Mouse (Mus musculus) limb, embryonic 13.5 days (tissue): ENCODE data around the gene Tjp1. TPM values are rescaled to one million over a fixed set of nuclear protein-coding genes. Genes with fewer than 3 reads are reported as not detected.

ENCODE experiments used
- ATAC-seq: fragments of 200-750 bp; cut with Nextera tagmentation; 2 replicates; pipeline ENCODE4 v1.8.0; 2017; ENCODE audit warnings: low read depth, moderate number of reproducible peaks, moderate TSS enrichment; ENCODE audit not compliant: low FRiP score
- H3K27ac ChIP-seq: fragments of 300-500 bp; sonication (generic); 2 replicates; pipeline ENCODE4 v1.5.1; 2015; ENCODE audit warnings: inconsistent platforms, mild to moderate bottlenecking, moderate library complexity
- H3K27me3 ChIP-seq: fragments of 300-500 bp; sonication (generic); 2 replicates; pipeline ENCODE4 v1.6.1; 2015; ENCODE audit warnings: mild to moderate bottlenecking, inconsistent platforms
- H3K36me3 ChIP-seq: fragments of 300-500 bp; sonication (generic); 2 replicates; pipeline ENCODE4 v1.6.1; 2015; ENCODE audit warnings: inconsistent platforms, mild to moderate bottlenecking, moderate library complexity
- H3K4me1 ChIP-seq: fragments of 300-500 bp; sonication (generic); 2 replicates; pipeline ENCODE4 v1.6.1; 2015; ENCODE audit warnings: inconsistent platforms
- H3K4me2 ChIP-seq: fragments of 300-500 bp; sonication (generic); replicated peaks from 2 replicates; pipeline ENCODE4 v1.6.1; 2015; ENCODE audit warnings: inconsistent platforms, mild to moderate bottlenecking, moderate library complexity
- H3K4me3 ChIP-seq: fragments of 300-500 bp; sonication (generic); 2 replicates; pipeline ENCODE4 v1.5.1; 2015; ENCODE audit warnings: moderate library complexity, mild to moderate bottlenecking, inconsistent platforms
- H3K9ac ChIP-seq: fragments of 300-500 bp; sonication (generic); 2 replicates; pipeline ENCODE4 v1.6.1; 2015; ENCODE audit warnings: mild to moderate bottlenecking, inconsistent platforms
- H3K9me3 ChIP-seq: fragments of 300-500 bp; sonication (generic); 2 replicates; pipeline ENCODE4 v1.6.1; 2016; ENCODE audit warnings: inconsistent platforms
- WGBS: fragments of 180-500 bp; shearing (Covaris S2); methylation state at CpG from one replicate; pipeline ENCODE4 v1.1.7; 2015; 5-methylcytosine and 5-hydroxymethylcytosine counted together
- polyA plus RNA-seq: library from polyadenylated mRNA; unstranded; fragments of >200 nt; fragmentation: Nextera tagmentation; extraction: Ambion mirVana; gene quantifications from 2 replicates; pipeline ENCODE4 v1.2.1, GENCODE M21; 2015

Tjp1 gene
- polyA plus RNA-seq, 1 experiment from 2014 or later: 22.0 TPM

DNA sequence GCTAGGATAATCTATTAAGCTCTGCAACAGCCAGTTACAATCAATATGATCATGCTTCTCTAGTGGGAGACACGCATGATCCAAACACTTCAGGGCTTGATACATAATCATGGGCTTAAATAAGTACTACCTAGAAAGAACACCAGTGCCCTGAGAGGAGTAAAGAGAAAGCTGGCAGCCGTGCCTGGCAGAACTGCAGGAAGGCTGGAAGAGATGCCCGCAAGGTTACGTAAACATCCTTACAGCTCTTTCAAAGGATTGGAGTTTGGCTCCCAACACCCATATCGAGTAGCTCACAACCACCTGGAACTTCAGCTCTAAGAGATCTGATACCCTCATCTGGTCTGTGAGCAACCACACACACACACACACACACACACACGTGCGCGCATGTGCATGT is 167.8 kb downstream of the Tjp1 start:
- Histone ChIP-seq H3K4me2 (no peak overlapping the region), H3K27me3 (no peaks in the 10 kb centered on the region), H3K4me1 (peaks cover 27% of the 10 kb centered on the region), H3K4me3 (no peak overlapping the region), H3K9me3 (no peaks in the 10 kb centered on the region), H3K9ac (no peak overlapping the region), H3K27ac (no peak overlapping the region), H3K36me3 (no peaks in the 10 kb centered on the region)
- no peak for ATAC-seq
- WGBS: 67% methylated on average over 8 of the region's 8 CpGs

DNA sequence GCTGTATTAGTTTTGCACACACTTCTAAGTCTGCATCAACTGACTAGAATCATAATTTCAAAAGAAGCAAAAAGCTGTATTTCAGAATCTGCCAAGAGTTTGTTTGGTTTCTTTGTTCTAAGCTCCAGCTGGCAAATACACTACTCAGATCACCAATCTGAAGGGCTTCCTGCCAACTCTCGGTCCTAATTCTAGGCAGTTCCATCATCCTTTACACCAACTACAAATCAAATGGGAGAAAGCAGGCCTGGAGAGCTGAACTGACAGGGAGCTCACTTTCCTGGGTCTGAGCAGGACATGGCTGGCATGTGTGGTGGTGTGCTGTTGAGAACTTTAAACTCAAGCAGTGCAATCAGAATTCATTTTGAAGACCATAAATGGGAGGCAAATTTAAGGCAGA is 170.0 kb downstream of the Tjp1 start:
- Histone ChIP-seq H3K9ac (no peak overlapping the region), H3K9me3 (no peaks in the 10 kb centered on the region), H3K4me2 (no peak overlapping the region), H3K27me3 (no peaks in the 10 kb centered on the region), H3K36me3 (no peaks in the 10 kb centered on the region), H3K4me3 (no peak overlapping the region), H3K27ac (peak overlapping the region; percentile 39; the same call in 1 of the 2 replicates), H3K4me1 (peaks cover 27% of the 10 kb centered on the region)
- ATAC-seq: no peak
- WGBS: 15% methylated on average over 1 of the region's 1 CpGs

DNA sequence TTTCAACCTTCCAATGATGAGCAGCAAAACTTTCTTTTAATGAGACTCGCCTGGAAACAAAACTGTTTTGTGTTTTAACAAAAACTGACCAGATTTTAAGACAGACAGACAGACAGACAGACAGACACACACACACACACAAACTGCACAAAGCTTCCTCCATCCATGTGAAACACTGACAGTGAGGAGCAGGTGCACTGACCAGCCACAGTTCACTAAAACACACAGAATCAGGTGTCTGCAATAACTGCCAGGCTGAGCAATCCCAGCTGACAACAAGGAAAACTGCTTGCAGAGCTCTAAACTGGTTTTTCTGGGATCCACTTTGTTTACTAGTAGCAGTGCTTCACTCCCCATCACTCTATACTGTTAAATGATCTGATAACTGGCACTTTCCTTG is 171.4 kb downstream of the Tjp1 start:
- H3K27me3 ChIP-seq: no peaks in the 10 kb centered on the region
- no peaks in the 10 kb centered on the region for H3K36me3 ChIP-seq
- ATAC-seq: no peak
- no peaks in the 10 kb centered on the region for H3K9me3 ChIP-seq
- H3K4me1 ChIP-seq: peaks cover 27% of the 10 kb centered on the region
- H3K27ac ChIP-seq: no peak overlapping the region
- H3K4me2 ChIP-seq: no peak overlapping the region
- no peak overlapping the region for H3K4me3 ChIP-seq
- no peak overlapping the region for H3K9ac ChIP-seq
- WGBS: 89% methylated on average over 1 of the region's 1 CpGs

DNA sequence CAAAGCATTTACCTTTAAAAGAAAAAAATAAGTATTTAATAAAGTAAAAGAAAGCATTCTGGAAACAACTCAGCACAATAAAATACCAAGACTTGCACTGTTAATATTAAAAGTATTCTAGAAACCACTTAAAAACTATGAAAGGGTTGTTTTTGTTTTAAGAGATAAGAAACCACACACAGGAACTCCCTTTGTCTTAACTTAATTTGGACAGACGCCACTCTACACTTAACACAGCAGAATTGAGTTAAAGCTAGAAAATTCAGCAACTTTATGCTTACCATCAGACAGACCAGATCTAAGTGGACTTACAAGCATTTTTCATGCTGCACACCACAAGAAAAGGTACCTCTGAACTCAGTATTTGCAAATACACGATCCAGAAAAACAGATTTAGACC is 172.7 kb downstream of the Tjp1 start:
- Histone ChIP-seq H3K27me3 (no peaks in the 10 kb centered on the region), H3K4me1 (peaks cover 28% of the 10 kb centered on the region), H3K9ac (no peak overlapping the region), H3K4me2 (no peak overlapping the region), H3K36me3 (no peaks in the 10 kb centered on the region), H3K27ac (no peak overlapping the region), H3K9me3 (no peaks in the 10 kb centered on the region), H3K4me3 (no peak overlapping the region)
- WGBS: 60% methylated on average over 2 of the region's 2 CpGs
- ATAC-seq: no peak

DNA sequence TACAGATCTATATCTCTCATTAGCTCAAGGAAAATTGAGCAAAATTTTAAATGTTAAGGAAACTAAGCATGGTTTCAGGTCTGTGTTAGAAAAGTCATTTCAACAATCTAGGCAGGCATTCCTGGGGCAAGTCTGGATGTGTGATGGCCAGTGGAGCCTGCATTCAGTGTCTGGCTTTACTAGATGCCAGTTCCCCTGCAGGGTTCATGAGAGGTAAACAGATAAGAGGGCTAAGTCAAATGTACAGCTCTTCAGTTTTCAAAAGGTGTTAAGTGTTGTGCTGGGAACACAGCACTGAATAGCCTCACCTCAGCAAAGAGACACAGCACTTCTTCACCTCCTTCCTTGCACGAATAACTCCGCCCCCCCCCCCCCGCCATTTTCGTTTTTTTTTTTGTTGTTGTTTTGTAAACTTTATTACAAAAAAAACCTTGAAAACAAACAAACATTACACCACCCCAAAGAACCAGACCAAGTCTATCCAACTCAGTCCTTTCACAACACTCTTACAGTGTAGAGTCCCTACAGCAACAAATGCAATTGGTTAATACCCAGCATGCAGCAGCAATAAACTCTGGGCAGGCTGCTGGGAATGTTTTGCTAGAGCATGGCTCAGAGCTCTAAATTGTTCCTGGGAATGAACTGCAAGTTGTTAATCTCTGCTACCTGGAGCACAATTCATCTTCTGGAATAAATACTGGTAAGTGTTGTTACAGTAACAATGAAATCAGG is 177.1 kb downstream of the Tjp1 start:
- Histone ChIP-seq H3K9ac (no peak overlapping the region), H3K27me3 (no peaks in the 10 kb centered on the region), H3K27ac (no peak overlapping the region), H3K36me3 (no peaks in the 10 kb centered on the region), H3K9me3 (no peaks in the 10 kb centered on the region), H3K4me2 (no peak overlapping the region), H3K4me3 (no peak overlapping the region), H3K4me1 (0 out of 2 replicates have a peak, but pooled peaks cover 12% of the 10 kb centered on the region)
- ATAC-seq: no peak
- WGBS: 80% methylated on average over 3 of the region's 4 CpGs

DNA sequence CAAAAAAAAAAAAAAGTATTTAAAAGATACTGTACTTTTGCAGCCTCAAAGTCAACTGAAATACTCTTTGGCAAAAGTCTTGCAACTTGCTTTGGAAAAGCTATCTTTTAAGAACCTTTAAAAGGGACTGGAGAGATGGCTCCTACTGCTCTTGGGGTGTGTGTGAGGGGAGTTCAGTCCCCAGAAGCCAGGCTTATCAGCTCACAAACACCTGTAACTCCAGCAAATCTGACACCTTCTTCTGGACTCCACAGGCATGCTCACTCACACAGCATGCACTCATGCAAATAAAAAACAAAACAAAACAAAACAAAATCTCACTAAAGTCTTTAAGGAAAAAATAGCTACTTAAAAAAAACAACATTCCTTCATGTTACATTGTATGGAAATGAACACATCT is 179.0 kb downstream of the Tjp1 start:
- no peaks in the 10 kb centered on the region for H3K27me3 ChIP-seq

DNA sequence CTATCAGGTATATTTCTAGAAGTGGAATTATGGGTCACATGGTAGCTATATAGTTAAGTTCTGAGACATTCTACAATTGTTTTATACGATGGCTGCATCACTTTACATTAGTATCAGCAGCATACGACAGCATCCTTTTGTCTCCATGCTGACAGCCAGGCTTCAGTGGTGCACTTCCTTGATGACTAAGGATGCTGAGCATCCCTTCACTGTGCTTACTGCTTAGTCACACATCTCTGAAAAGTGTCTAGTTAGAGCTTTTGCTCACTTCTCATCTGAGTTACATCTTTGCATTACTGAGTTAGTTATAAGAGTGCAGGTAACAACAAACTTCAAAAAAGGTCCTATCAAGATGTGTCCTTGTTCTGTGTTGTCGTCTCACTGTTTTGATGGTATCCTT is 182.3 kb downstream of the Tjp1 start:
- Histone ChIP-seq H3K36me3 (peaks cover 17% of the 10 kb centered on the region), H3K9ac (no peak overlapping the region), H3K4me3 (no peak overlapping the region), H3K4me1 (0 out of 2 replicates have a peak, but pooled peaks cover 1% of the 10 kb centered on the region), H3K9me3 (no peaks in the 10 kb centered on the region), H3K27me3 (no peaks in the 10 kb centered on the region), H3K27ac (no peak overlapping the region), H3K4me2 (no peak overlapping the region)
- no peak for ATAC-seq
- 72% methylated on average over 3 of the region's 3 CpGs for WGBS

More for the DNA sequence above, 179.0 kb downstream of the Tjp1 start:
- ATAC-seq: no peak
- Histone ChIP-seq H3K4me1 (0 out of 2 replicates have a peak, but pooled peaks cover 10% of the 10 kb centered on the region), H3K9ac (no peak overlapping the region), H3K27ac (no peak overlapping the region), H3K9me3 (no peaks in the 10 kb centered on the region), H3K4me3 (no peak overlapping the region), H3K4me2 (no peak overlapping the region), H3K36me3 (no peaks in the 10 kb centered on the region)

DNA sequence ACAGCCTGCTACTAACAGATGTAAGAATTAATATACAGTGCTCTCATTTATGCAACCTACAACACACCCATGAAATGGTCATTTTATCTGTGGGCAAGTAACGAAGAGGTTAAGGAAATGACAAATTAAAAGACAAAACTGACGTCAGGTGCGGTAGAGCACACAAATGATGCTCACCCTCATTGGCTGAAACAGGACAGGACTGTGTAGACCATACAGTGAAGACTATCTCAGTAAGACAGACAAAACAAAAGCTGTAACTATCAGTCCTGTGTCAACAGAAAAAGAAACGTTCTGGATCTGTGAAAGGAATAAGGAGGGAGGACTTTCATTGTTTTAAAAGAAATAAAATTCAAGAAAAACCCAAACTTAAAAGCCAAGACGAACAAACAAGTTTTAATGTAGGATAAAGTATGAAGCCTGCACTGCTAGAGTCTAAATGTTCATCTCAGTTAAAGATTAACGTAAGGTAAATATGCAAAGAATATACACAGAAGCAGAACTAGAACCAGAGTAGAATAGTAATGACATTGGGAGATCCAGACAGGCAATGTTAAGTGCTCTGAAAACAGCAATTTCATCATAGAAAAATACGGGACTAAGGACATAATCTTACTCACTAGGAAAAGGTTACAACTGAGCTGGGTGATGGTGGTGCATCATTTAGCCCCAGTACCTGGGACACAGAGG is 189.9 kb downstream of the Tjp1 start:
- no peak overlapping the region for H3K4me2 ChIP-seq
- H3K9me3 ChIP-seq: no peaks in the 10 kb centered on the region
- no peak overlapping the region for H3K9ac ChIP-seq
- no peaks in the 10 kb centered on the region for H3K4me1 ChIP-seq
- H3K4me3 ChIP-seq: no peak overlapping the region
- WGBS: 89% methylated on average over 7 of the region's 7 CpGs
- ATAC-seq: no peak
- H3K36me3 ChIP-seq: peaks cover 65% of the 10 kb centered on the region
- no peaks in the 10 kb centered on the region for H3K27me3 ChIP-seq
- no peak overlapping the region for H3K27ac ChIP-seq

DNA sequence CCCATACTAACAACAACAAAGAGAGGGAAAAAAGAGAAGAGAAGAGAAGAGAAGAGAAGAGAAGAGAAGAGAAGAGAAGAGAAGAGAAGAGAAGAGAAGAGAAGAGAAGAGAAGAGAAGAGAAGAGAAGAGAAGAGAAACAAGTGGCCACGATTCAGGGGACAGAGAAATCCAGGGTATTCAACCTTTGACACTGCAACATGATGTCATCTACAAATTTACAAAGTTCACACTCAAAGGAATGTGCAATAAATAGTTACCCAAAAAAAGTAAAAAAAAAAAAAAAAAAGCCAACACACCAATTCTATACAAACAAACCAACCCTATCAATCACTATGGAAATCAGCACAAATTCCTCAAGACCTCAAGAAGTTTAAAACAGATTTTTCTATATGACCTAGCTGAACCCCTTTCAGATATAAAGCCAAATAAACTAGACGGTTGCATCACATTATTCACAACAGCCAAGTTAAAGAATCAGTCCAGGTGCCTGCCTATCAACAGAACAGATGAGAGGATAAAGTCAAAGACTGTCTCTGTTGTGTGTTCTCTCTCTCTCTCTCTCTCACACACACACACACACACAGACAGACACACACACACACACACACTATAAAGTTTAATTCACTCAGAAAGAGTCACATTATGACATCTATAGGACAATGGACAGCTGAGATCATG is 194.4 kb downstream of the Tjp1 start:
- peaks cover 62% of the 10 kb centered on the region for H3K36me3 ChIP-seq
- H3K9ac ChIP-seq: no peak overlapping the region
- no peaks in the 10 kb centered on the region for H3K27me3 ChIP-seq
- no peak overlapping the region for H3K27ac ChIP-seq
- H3K9me3 ChIP-seq: no peaks in the 10 kb centered on the region
- no peak overlapping the region for H3K4me2 ChIP-seq
- WGBS: 88% methylated on average over 2 of the region's 2 CpGs
- ATAC-seq: no peak
- H3K4me1 ChIP-seq: no peaks in the 10 kb centered on the region
- H3K4me3 ChIP-seq: no peak overlapping the region

DNA sequence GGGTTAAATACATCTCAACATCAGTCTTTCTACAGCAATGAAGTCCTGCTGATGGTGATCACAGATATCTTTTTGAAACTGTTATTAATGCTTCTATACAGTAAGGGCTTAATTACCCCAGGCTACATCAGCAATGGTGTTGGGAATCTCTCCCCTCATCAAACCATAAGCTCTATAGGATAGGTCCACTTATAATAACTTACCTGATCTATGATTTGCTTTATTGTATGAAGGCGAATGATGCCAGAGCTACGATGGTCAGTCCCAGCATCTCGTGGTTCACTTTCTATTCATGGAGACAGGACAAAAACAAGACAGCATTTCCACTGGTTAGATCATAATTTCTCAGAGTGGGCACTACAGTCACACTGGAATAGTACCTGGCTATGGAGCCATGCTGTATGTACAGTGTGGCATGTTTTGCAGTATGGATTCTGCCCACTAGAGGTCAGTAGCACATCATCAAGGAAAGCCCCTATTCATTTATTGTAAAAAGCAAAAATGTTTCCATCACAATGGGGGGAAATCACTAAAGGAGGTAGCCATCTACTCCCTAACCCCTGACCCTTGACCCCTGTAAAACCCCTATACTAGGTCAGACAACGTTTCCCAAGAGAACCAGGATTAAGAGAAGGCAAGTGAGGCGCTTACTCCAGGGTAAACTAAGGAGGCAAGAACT is 208.4 kb downstream of the Tjp1 start:
- no peaks in the 10 kb centered on the region for H3K27me3 ChIP-seq
- H3K27ac ChIP-seq: no peak overlapping the region
- H3K4me1 ChIP-seq: no peaks in the 10 kb centered on the region
- no peak overlapping the region for H3K9ac ChIP-seq
- WGBS: 69% methylated on average over 5 of the region's 5 CpGs
- no peak overlapping the region for H3K4me2 ChIP-seq
- no peak overlapping the region for H3K4me3 ChIP-seq
- peaks cover 52% of the 10 kb centered on the region for H3K36me3 ChIP-seq
- H3K9me3 ChIP-seq: no peaks in the 10 kb centered on the region
- ATAC-seq: peak; percentile 61; the same call in 1 of the 2 replicates

DNA sequence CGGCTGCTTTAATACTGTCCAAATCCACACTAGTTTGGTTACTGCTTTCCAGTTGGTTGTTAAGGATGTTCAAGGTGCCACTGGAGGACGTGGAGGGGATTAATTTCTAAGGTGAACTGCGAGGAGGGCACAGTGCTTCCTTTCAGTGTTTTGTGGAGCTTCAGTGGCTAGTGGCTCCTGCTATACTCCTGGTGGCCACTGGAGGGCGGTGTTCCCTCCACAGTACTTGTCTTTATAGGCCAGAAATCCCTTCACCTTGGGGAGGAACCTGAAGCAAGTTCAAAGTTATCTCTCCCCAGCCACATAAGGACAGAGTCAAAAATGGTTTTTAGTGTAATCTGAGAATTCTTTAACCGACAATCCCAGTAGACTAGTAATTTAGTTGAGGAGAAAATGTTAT is 210.2 kb downstream of the Tjp1 start:
- H3K36me3 ChIP-seq: peaks cover 58% of the 10 kb centered on the region
- WGBS: 38% methylated on average over 5 of the region's 5 CpGs
- H3K27ac ChIP-seq: no peak overlapping the region
- H3K4me2 ChIP-seq: no peak overlapping the region
- H3K4me3 ChIP-seq: no peak overlapping the region
- no peak overlapping the region for H3K9ac ChIP-seq
- H3K9me3 ChIP-seq: no peaks in the 10 kb centered on the region
- H3K4me1 ChIP-seq: no peaks in the 10 kb centered on the region
- no peak for ATAC-seq
- H3K27me3 ChIP-seq: no peaks in the 10 kb centered on the region

DNA sequence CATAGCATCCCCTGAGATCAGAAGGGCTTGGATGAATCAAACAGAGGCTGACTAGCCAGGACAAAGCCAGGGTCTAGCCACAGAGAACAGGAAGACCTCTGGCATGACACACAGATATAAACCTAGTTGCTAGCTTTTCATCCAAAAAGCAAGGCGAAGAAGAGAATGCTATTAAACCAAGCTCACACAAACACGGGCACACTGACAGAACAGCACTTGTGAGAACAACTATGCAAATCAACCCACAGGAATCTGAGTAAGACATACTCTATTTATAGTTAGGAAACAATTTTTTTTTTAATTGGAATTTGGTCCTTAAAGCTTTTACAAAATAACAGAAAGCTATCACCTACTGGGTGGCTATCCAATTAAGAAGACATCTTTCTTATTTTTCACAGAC is 212.4 kb downstream of the Tjp1 start:
- H3K4me1 ChIP-seq: no peaks in the 10 kb centered on the region
- no peak overlapping the region for H3K27ac ChIP-seq
- H3K9me3 ChIP-seq: no peaks in the 10 kb centered on the region
- no peak overlapping the region for H3K4me3 ChIP-seq
- no peak for ATAC-seq
- H3K4me2 ChIP-seq: no peak overlapping the region
- H3K27me3 ChIP-seq: no peaks in the 10 kb centered on the region
- H3K9ac ChIP-seq: no peak overlapping the region
- H3K36me3 ChIP-seq: peaks cover 66% of the 10 kb centered on the region
- WGBS: 97% methylated on average over 2 of the region's 2 CpGs
